Mouse (Mus musculus) bone marrow macrophage, adult 2 months (primary cell): ENCODE measurements at regions not wholly inside any gene's neighbourhood (a gene's known extent, or its start where the extent isn't known, plus 50 kb on each side); places are given as distances from the start of the nearest gene placed in this dataset.

Experiments used
- CTCF ChIP-seq: IDR thresholded peaks from 2 replicates; pipeline ENCODE4 v1.5.1; 2012; ENCODE audit warnings: low read depth, mild to moderate bottlenecking, low read length, moderate library complexity
- POLR2A ChIP-seq: IDR thresholded peaks from 2 replicates; pipeline ENCODE4 v1.6.1; 2012; ENCODE audit warnings: mild to moderate bottlenecking, low read depth, low read length, borderline replicate concordance

DNA sequence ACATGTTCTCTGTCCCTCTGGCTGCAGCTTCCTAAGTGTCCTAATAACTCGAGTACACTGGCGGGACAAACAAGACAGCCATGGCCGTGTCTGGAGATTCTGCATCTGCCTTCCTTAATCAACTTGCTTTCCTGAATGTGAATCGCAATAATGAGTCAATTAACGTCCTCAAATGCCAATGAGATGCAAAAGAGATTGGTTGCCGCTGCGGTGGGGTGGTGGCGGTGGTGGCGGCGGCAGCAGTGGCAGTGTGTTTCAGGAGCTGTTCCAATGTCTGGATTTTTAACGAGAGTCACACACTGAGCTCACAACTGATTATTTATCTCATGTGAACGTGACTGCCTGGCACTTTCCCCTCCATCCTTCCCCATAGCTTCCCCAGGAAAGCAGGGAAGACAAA, 197.6 kb upstream of the Gk2 start:
- TF ChIP-seq CTCF (no peak), POLR2A (no peak)
